Mouse (Mus musculus) neural tube, embryonic 11.5 days (tissue): ENCODE measurements around the gene Pde4dip. TPM values are rescaled to one million over a fixed set of nuclear protein-coding genes. Genes with fewer than 3 reads are reported as not detected.

Source experiments
- ATAC-seq: fragments of 200-750 bp; cut with Nextera tagmentation; 2 replicates; pipeline ENCODE4 v1.8.0; 2017; ENCODE audit warnings: moderate number of reproducible peaks, mild to moderate bottlenecking, moderate TSS enrichment, moderate library complexity; ENCODE audit not compliant: insufficient read depth, low FRiP score, low TSS enrichment
- DNase-seq: peaks from one replicate; pipeline ENCODE4 v3.0.0-alpha.2; 2015; ENCODE audit warnings: low spot score
- H3K27ac ChIP-seq: fragments of 300-500 bp; sonication (generic); 2 replicates; pipeline ENCODE4 v1.5.1; 2014; ENCODE audit warnings: low read depth, mild to moderate bottlenecking, low read length
- H3K27me3 ChIP-seq: fragments of 300-500 bp; sonication (generic); 2 replicates; pipeline ENCODE4 v1.6.1; 2014; ENCODE audit warnings: mild to moderate bottlenecking, low read length, mixed read lengths; ENCODE audit not compliant: control insufficient read depth, insufficient read depth
- H3K36me3 ChIP-seq: fragments of 300-500 bp; sonication (generic); 2 replicates; pipeline ENCODE4 v1.6.1; 2014; ENCODE audit warnings: mild to moderate bottlenecking, low read length, moderate library complexity, mixed read lengths; ENCODE audit not compliant: control insufficient read depth, insufficient read depth
- H3K4me1 ChIP-seq: fragments of 300-500 bp; sonication (generic); 2 replicates; pipeline ENCODE4 v1.6.1; 2014; ENCODE audit warnings: low read length, mixed read lengths; ENCODE audit not compliant: control insufficient read depth, insufficient read depth
- H3K4me2 ChIP-seq: fragments of 300-500 bp; sonication (generic); 2 replicates; pipeline ENCODE4 v1.6.1; 2014; ENCODE audit warnings: low read depth, mild to moderate bottlenecking, moderate library complexity
- H3K4me3 ChIP-seq: fragments of 300-500 bp; sonication (generic); 2 replicates; pipeline ENCODE4 v1.5.1; 2014; ENCODE audit warnings: low read depth, low read length
- H3K9ac ChIP-seq: fragments of 300-500 bp; sonication (generic); 2 replicates; pipeline ENCODE4 v1.6.1; 2014; ENCODE audit warnings: mild to moderate bottlenecking, low read length
- H3K9me3 ChIP-seq: fragments of 300-500 bp; sonication (generic); 2 replicates; pipeline ENCODE4 v1.6.1; 2016; ENCODE audit warnings: low read length; ENCODE audit not compliant: control insufficient read depth
- WGBS: fragments of 180-500 bp; shearing (Covaris S2); extraction: QIAGEN DNeasy Blood & Tissue Kit; methylation state at CpG from one replicate; pipeline ENCODE4 v1.1.7; 2014; 5-methylcytosine and 5-hydroxymethylcytosine counted together
- polyA plus RNA-seq: library from polyadenylated mRNA; unstranded; fragments of >200 nt; fragmentation: Nextera tagmentation; extraction: Ambion mirVana; gene quantifications from 2 replicates; pipeline ENCODE4 v1.2.1, GENCODE M21; 2014

The Pde4dip gene
- polyA plus RNA-seq, 1 experiment from 2014 or later = 49.7 TPM

DNA sequence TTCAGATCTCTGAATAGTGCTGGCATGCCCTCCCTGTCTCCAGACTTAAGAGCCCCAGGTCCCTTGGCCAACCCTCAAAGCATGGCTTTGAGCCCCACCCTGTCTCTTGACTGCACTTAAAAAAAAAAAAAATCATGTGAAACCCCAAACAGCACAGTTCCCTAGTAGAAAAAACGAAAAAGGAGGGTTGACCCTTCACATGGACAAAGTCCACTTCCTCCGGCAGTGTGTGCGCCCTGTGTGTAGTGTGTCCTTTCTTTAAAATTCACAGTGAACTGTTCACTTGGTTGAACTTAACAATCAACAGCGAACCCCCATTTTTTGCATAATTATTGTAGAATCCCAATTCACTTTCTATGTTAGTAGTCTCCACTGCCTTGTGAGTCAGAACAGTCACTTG is 21.8 kb downstream of the Pde4dip start:
- H3K36me3 ChIP-seq = no peaks in the 10 kb centered on the region
- H3K9ac ChIP-seq = no peak overlapping the region
- H3K27ac ChIP-seq = no peak overlapping the region
- no peak overlapping the region for H3K4me2 ChIP-seq
- H3K9me3 ChIP-seq = no peaks in the 10 kb centered on the region
- DNase-seq (no peak), ATAC-seq (no peak)
- peaks cover 5% of the 10 kb centered on the region; the same call in 1 of the 2 replicates for H3K4me1 ChIP-seq
- H3K27me3 ChIP-seq = peaks cover 8% of the 10 kb centered on the region
- WGBS = 75% methylated on average over 4 of the region's 4 CpGs
- H3K4me3 ChIP-seq = no peak overlapping the region

DNA sequence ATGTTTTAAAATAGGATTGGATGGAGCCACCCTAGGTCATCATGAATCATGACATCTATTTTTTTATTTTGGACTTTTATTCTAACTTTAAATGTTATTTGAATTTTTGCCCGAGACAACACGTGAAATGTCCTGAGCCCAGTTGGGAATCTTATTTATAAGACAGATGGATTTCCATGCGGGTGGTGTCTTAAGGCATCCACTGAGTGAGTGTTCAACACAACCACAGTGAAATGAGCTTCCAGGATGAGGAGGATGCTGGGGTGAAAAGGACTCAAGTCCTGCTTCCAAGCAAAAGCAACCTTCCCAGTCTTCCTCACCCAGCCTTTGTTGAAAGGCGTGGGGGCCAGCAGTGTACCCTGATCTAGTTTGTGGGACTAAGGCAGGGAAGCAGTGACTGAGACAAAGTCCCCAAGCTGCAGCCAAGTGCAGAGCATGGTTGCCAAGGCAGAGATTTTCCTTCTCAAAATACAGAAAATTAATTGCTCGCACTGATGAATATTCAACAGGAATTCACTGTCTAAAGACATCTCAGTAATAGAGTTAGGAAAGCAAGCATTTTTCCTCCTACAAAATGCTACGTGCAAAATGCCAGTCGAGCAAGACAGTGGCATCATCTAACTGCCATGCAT is 27.6 kb downstream of the Pde4dip start:
- 93% methylated on average over 7 of the region's 7 CpGs for WGBS

GRCm38 (mm10) chr3:97859400-97859799 is 29.1 kb downstream of the Pde4dip start:
- H3K9me3 ChIP-seq = no peaks in the 10 kb centered on the region
- no peak overlapping the region for H3K4me2 ChIP-seq
- no peak for DNase-seq
- ATAC-seq = no peak
- H3K36me3 ChIP-seq = no peaks in the 10 kb centered on the region
- H3K4me1 ChIP-seq = no peaks in the 10 kb centered on the region
- WGBS = 93% methylated on average over 1 of the region's 1 CpGs
- H3K4me3 ChIP-seq = no peak overlapping the region
- no peak overlapping the region for H3K27ac ChIP-seq
- no peaks in the 10 kb centered on the region for H3K27me3 ChIP-seq
- H3K9ac ChIP-seq = no peak overlapping the region

More for the DNA sequence above, 27.6 kb downstream of the Pde4dip start:
- no peak for DNase-seq
- H3K4me2 ChIP-seq = no peak overlapping the region
- ATAC-seq = no peak
- no peak overlapping the region for H3K27ac ChIP-seq
- no peak overlapping the region for H3K4me3 ChIP-seq
- no peaks in the 10 kb centered on the region for H3K36me3 ChIP-seq
- no peaks in the 10 kb centered on the region for H3K4me1 ChIP-seq
- no peak overlapping the region for H3K9ac ChIP-seq
- no peaks in the 10 kb centered on the region for H3K27me3 ChIP-seq
- H3K9me3 ChIP-seq = no peaks in the 10 kb centered on the region

GRCm38 (mm10) chr3:97854575-97855384 is 33.7 kb downstream of the Pde4dip start:
- 73% methylated on average over 9 of the region's 9 CpGs for WGBS
- ATAC-seq = no peak
- no peak for DNase-seq

DNA sequence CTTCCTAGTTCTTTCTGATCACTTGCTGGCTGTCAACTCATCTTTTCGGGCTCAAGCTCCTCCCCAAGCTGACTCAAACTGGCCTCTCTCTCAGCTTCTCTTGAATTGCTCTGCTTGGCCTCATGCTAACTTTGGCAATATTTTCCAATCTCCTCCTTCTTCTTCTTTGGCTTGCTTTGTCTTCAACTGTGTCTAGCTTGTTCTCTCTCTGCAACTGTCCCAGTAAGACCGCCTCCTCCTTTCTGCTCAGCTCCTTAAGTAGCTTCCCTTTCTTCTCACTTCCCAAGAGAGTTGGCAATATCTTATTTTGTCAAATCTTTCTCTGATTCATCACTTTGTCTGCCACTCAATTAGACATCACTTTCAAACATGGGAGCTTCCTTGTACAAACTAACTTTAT is 36.7 kb downstream of the Pde4dip start:
- H3K9me3 ChIP-seq = no peaks in the 10 kb centered on the region
- no peaks in the 10 kb centered on the region for H3K36me3 ChIP-seq
- no peak overlapping the region for H3K9ac ChIP-seq
- no peak overlapping the region for H3K4me3 ChIP-seq
- no peak overlapping the region for H3K4me2 ChIP-seq
- no peak for ATAC-seq
- H3K27me3 ChIP-seq = no peaks in the 10 kb centered on the region
- H3K4me1 ChIP-seq = no peaks in the 10 kb centered on the region
- no peak overlapping the region for H3K27ac ChIP-seq
- no peak for DNase-seq
- 79% methylated on average over 2 of the region's 2 CpGs for WGBS

More at GRCm38 (mm10) chr3:97854575-97855384, 33.7 kb downstream of the Pde4dip start:
- Histone ChIP-seq H3K4me3 (no peak overlapping the region), H3K27ac (no peak overlapping the region), H3K4me1 (no peaks in the 10 kb centered on the region), H3K9ac (no peak overlapping the region), H3K27me3 (no peaks in the 10 kb centered on the region), H3K9me3 (no peaks in the 10 kb centered on the region), H3K36me3 (no peaks in the 10 kb centered on the region), H3K4me2 (no peak overlapping the region)

DNA sequence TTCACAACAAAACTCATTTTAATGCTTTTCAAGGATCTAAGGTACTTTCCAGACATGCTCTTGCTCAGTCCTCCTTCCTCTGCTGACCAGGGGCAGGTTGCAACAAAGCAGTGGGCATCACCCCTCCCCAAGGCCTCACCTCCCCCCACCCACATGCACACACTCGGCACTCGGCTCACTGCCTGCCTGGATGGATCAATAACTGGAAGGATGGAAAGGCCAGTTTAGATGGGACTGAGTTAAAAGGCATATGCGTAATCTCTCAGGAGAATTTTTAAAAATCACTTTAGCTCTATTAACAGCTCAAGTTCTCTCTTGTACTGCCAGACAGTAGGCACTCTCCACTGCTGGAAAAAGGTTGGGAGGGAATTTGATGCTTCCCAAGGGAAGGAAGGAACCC is 40.9 kb downstream of the Pde4dip start:
- WGBS = 74% methylated on average over 3 of the region's 3 CpGs
- Histone ChIP-seq H3K27me3 (no peaks in the 10 kb centered on the region), H3K9ac (no peak overlapping the region), H3K27ac (no peak overlapping the region), H3K9me3 (no peaks in the 10 kb centered on the region), H3K4me1 (no peaks in the 10 kb centered on the region), H3K4me3 (no peak overlapping the region), H3K36me3 (no peaks in the 10 kb centered on the region), H3K4me2 (no peak overlapping the region)
- ATAC-seq = no peak
- no peak for DNase-seq

DNA sequence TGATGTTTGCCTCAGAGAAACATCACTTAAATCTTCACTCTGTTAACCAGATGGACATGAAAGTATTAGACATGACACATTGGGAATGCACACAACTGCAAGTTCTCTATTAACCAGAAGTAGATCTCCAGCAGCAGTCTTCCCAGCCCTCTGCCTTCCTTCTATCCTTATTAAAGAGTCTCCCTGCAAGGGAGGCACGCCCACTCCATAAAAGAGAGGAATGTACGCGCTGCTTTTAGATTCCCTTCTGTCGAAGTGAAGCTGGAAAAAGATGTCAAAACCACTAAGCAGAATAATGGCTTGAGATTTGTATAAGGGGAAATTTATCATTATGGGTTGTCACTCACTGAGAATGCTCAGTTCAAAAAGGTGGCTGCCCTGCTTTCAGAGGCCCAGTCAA is 42.1 kb downstream of the Pde4dip start:
- ATAC-seq = no peak
- no peak overlapping the region for H3K4me3 ChIP-seq
- no peak overlapping the region for H3K27ac ChIP-seq
- H3K9ac ChIP-seq = no peak overlapping the region
- no peaks in the 10 kb centered on the region for H3K36me3 ChIP-seq
- H3K4me2 ChIP-seq = no peak overlapping the region
- 46% methylated on average over 4 of the region's 4 CpGs for WGBS
- H3K27me3 ChIP-seq = no peaks in the 10 kb centered on the region
- no peaks in the 10 kb centered on the region for H3K9me3 ChIP-seq
- no peaks in the 10 kb centered on the region for H3K4me1 ChIP-seq
- DNase-seq = no peak

GRCm38 (mm10) chr3:97844821-97845201 is 43.7 kb downstream of the Pde4dip start:
- no peak for ATAC-seq
- WGBS = 82% methylated on average over 2 of the region's 2 CpGs
- H3K9ac ChIP-seq = no peak overlapping the region
- no peak overlapping the region for H3K27ac ChIP-seq
- DNase-seq = no peak
- no peaks in the 10 kb centered on the region for H3K9me3 ChIP-seq
- no peaks in the 10 kb centered on the region for H3K27me3 ChIP-seq
- no peaks in the 10 kb centered on the region for H3K4me1 ChIP-seq
- H3K4me3 ChIP-seq = no peak overlapping the region
- no peak overlapping the region for H3K4me2 ChIP-seq
- no peaks in the 10 kb centered on the region for H3K36me3 ChIP-seq
